Mouse (Mus musculus): ENCODE data around the gene Epor. TPM values are rescaled to one million over a fixed set of nuclear protein-coding genes. Genes with fewer than 3 reads are reported as not detected.

The Epor gene
- polyA plus RNA-seq, 1 experiment: 6.3 TPM

DNA sequence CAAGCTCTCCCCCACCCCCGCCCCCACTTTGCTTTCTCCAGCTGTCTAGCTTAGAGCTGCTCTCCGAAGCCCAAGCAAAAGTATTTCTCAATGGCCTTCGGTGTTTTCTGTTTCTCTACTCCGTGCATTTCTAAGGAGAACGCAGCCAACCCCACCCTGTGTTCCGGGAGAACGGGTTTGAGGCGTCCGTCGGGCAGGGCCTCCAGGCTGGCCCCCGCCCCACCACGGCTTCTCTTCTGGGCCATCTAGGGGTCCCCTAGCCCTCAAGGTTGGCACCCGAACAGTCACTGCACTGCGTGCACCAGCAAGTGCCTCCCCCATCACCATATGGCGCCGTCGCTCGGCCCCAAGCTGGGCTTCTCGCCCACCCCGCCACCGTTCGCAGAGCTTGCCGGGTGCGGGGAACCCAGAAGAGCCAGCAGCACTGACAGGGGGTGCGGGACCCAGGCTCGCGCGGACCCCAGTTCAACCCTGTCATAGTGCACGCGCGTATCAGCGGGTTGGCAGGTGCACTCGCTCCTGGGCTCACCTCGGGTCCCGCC is 45.7 kb downstream of the Epor start:
- Histone ChIP-seq H3ac (ENCODE audit: control insufficient read depth, insufficient read length, low read depth) (peak overlapping the region; percentile 37), H3K27me3 (ENCODE audit: control insufficient read depth, insufficient read depth, insufficient read length) (no peaks in the 10 kb centered on the region), H3K36me3 (ENCODE audit: control insufficient read depth, insufficient read depth) (no peaks in the 10 kb centered on the region), H3K4me3 (ENCODE audit: insufficient read depth, poor library complexity, severe bottlenecking) (peak overlapping the region; percentile 36), H3K79me2 (ENCODE audit: control insufficient read depth, insufficient read depth) (no peaks in the 10 kb centered on the region), H3K79me3 (ENCODE audit: low read depth) (no peaks in the 10 kb centered on the region)
- no peak for TF ChIP-seq MYOD1 (IDR thresholded peaks at IDR 0.05; ENCODE audit: control insufficient read depth, insufficient read length, low read depth)
- TF ChIP-seq FOSL1 (IDR thresholded peaks at IDR 0.05; ENCODE audit: insufficient read depth, low read length, poor library complexity, severe bottlenecking): no peak
- no peak for TF ChIP-seq MAX (IDR thresholded peaks at IDR 0.05)
- no peak for TF ChIP-seq CEBPB (IDR thresholded peaks at IDR 0.05; ENCODE audit: low read depth)
- TF ChIP-seq USF1 (IDR thresholded peaks at IDR 0.05; ENCODE audit: low read depth): no peak
- no peak for TF ChIP-seq CTCF (IDR thresholded peaks at IDR 0.05; ENCODE audit: control insufficient read depth, insufficient read depth, insufficient read length)
- no peak for TF ChIP-seq MYOG (IDR thresholded peaks at IDR 0.05; ENCODE audit: control insufficient read depth, extremely low read depth, insufficient read length)

DNA sequence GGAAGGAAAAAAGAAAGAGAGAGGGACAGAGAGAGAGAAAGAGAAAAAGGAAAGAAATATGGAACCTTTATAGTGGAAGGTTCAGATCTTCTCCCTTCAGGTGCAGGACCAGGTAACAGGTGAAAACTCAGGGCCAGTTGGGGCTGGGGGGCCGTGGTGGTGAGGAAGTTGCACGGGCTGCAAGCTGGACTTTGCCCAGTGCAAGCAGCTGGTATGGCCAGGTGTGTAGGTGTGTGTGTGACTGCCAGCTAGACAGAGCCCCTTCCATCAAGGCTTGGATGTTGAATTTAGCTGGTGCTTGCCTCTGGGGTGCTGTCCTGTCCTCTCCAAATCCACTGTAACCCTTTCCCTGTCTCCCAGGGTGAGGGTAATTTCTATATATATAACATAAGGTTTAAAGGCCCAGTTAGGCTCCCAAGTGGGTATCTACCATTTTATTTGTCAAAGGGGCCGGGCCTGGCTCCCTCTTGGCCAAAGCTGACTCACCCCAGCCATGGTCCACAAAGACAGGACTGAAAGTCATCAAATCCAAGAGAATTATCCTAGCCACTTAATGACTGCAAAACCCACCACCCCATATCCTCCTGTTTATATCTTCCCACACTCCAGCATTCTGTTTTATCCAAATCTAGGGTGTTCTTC is 46.3 kb downstream of the Epor start:
- H3K4me3 ChIP-seq (ENCODE audit: insufficient read depth, poor library complexity, severe bottlenecking): no peak overlapping the region
- no peaks in the 10 kb centered on the region for H3K79me3 ChIP-seq (ENCODE audit: low read depth)
- no peak for TF ChIP-seq MAX (IDR thresholded peaks at IDR 0.05)
- H3K27me3 ChIP-seq (ENCODE audit: control insufficient read depth, insufficient read depth, insufficient read length): no peaks in the 10 kb centered on the region
- H3ac ChIP-seq (ENCODE audit: control insufficient read depth, insufficient read length, low read depth): no peak overlapping the region
- H3K79me2 ChIP-seq (ENCODE audit: control insufficient read depth, insufficient read depth): no peaks in the 10 kb centered on the region
- H3K36me3 ChIP-seq (ENCODE audit: control insufficient read depth, insufficient read depth): no peaks in the 10 kb centered on the region

DNA sequence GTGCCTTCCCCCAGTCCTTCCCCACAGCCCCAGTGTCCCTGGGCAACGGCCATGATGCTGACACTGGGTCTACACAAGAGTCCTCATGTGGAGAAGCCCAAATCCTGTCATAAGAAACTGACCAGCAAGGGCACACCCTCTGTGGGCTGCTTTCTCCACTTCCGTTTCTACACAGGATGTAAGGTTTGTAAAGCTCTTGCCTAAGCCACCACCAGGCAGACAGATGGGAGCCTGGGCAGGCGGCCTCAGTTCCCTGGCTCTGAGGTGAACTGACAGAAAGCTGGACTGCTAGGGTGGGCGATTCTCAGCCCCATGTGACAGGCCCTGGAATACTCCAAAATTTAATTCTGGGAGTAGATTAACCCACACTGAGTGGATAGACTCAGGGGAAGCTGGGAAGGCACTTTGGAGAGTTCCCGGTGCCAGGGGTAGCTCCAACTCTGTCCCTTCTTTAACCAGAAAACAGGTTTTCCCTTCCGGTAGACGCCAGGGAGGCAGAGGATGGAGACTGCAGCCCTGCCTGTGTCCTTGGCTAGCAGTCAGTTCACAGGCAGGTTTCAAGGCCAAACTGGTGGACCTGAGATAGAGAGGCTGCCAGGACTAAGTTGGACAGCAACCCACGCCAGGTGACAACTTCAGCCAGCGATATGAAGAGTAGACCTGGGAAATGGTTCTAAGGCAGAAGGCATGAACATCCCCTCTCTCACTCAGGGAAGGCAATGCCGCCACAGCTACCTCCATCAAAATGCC is 53.7 kb downstream of the Epor start:
- Histone ChIP-seq H3K79me2 (ENCODE audit: control insufficient read depth, insufficient read depth) (no peaks in the 10 kb centered on the region), H3K79me3 (ENCODE audit: low read depth) (no peaks in the 10 kb centered on the region), H3ac (ENCODE audit: control insufficient read depth, insufficient read length, low read depth) (no peak overlapping the region), H3K4me3 (ENCODE audit: insufficient read depth, poor library complexity, severe bottlenecking) (no peak overlapping the region), H3K27me3 (ENCODE audit: control insufficient read depth, insufficient read depth, insufficient read length) (peaks cover 16% of the 10 kb centered on the region), H3K36me3 (ENCODE audit: control insufficient read depth, insufficient read depth) (no peaks in the 10 kb centered on the region)
- no peak for TF ChIP-seq FOSL1 (IDR thresholded peaks at IDR 0.05; ENCODE audit: insufficient read depth, low read length, poor library complexity, severe bottlenecking)
- no peak for TF ChIP-seq MYOG (IDR thresholded peaks at IDR 0.05; ENCODE audit: control insufficient read depth, extremely low read depth, insufficient read length)
- no peak for TF ChIP-seq MAX (IDR thresholded peaks at IDR 0.05)
- no peak for TF ChIP-seq CTCF (IDR thresholded peaks at IDR 0.05; ENCODE audit: control insufficient read depth, insufficient read depth, insufficient read length)
- TF ChIP-seq USF1 (IDR thresholded peaks at IDR 0.05; ENCODE audit: low read depth): no peak
- no peak for TF ChIP-seq MYOD1 (IDR thresholded peaks at IDR 0.05; ENCODE audit: control insufficient read depth, insufficient read length, low read depth)
- TF ChIP-seq CEBPB (IDR thresholded peaks at IDR 0.05; ENCODE audit: low read depth): no peak

Other genes starting within 250 kb of the Epor start
- gene Ldlr, start 240.0 kb downstream of the Epor start, polyA plus RNA-seq (2012; fragmentation: generic; extraction: Trizol): 58.3 TPM
- gene Spc24, start 203.2 kb downstream of the Epor start, polyA plus RNA-seq (2012; fragmentation: generic; extraction: Trizol): 80.1 TPM
- gene Kank2, start 164.8 kb downstream of the Epor start, polyA plus RNA-seq (2012; fragmentation: generic; extraction: Trizol): 43.3 TPM
- gene Angptl8, start 128.0 kb downstream of the Epor start, polyA plus RNA-seq (2012; fragmentation: generic; extraction: Trizol): 0.04 TPM
- gene Dock6, start 110.9 kb downstream of the Epor start, polyA plus RNA-seq (2012; fragmentation: generic; extraction: Trizol): 12.1 TPM
- gene Rab3d, start 45.3 kb downstream of the Epor start, polyA plus RNA-seq (2012; fragmentation: generic; extraction: Trizol): 12.2 TPM
- gene Ccdc159, start 36.0 kb downstream of the Epor start, polyA plus RNA-seq (2012; fragmentation: generic; extraction: Trizol): 1.1 TPM
- gene Tmem205, start 36.0 kb downstream of the Epor start, polyA plus RNA-seq (2012; fragmentation: generic; extraction: Trizol): 17.2 TPM
- gene Plppr2, start 26.5 kb downstream of the Epor start, polyA plus RNA-seq (2012; fragmentation: generic; extraction: Trizol): 11.6 TPM
- gene Swsap1, start 7.8 kb downstream of the Epor start, polyA plus RNA-seq (2012; fragmentation: generic; extraction: Trizol): 8.7 TPM
- gene Rgl3, start 25.9 kb upstream of the Epor start, polyA plus RNA-seq (2012; fragmentation: generic; extraction: Trizol): 7.0 TPM
- 0.21 TPM for gene Ccdc151, start 39.1 kb upstream of the Epor start, polyA plus RNA-seq (2012; fragmentation: generic; extraction: Trizol)
- gene Prkcsh, start 39.3 kb upstream of the Epor start, polyA plus RNA-seq (2012; fragmentation: generic; extraction: Trizol): 134 TPM
- 0.02 TPM for gene Elavl3, start 88.5 kb upstream of the Epor start, polyA plus RNA-seq (2012; fragmentation: generic; extraction: Trizol)
- not detected for gene Gm49318, start 107.8 kb upstream of the Epor start, polyA plus RNA-seq (2012; fragmentation: generic; extraction: Trizol)
- gene Zfp653, start 107.9 kb upstream of the Epor start, polyA plus RNA-seq (2012; fragmentation: generic; extraction: Trizol): 8.0 TPM
- 32.6 TPM for gene Ecsit, start 121.9 kb upstream of the Epor start, polyA plus RNA-seq (2012; fragmentation: generic; extraction: Trizol)
- gene Cnn1, start 135.7 kb upstream of the Epor start, polyA plus RNA-seq (2012; fragmentation: generic; extraction: Trizol): 52.4 TPM
- gene Elof1, start 153.7 kb upstream of the Epor start, polyA plus RNA-seq (2012; fragmentation: generic; extraction: Trizol): 183 TPM
- 0.08 TPM for gene Acp5, start 172.2 kb upstream of the Epor start, polyA plus RNA-seq (2012; fragmentation: generic; extraction: Trizol)
- 47.9 TPM for gene Pigyl, start 193.3 kb upstream of the Epor start, polyA plus RNA-seq (2012; fragmentation: generic; extraction: Trizol)
- gene Zfp872, start 224.6 kb upstream of the Epor start, polyA plus RNA-seq (2012; fragmentation: generic; extraction: Trizol): not detected

Measured in C2C12 (cell line).